Mouse (Mus musculus) neural tube, embryonic 11.5 days (tissue): Measurements from ENCODE around the gene Larp4. TPM values are rescaled to one million over a fixed set of nuclear protein-coding genes. Genes with fewer than 3 reads are reported as not detected.
"Not testable (repeated sequence)": the region's sequence is repeated elsewhere in the genome, so short reads cannot be mapped to it uniquely, and the experiment has no call there.

Experiments used
- ATAC-seq: fragments of 200-750 bp; cut with Nextera tagmentation; 2 replicates; pipeline ENCODE4 v1.8.0; 2017; ENCODE audit warnings: moderate number of reproducible peaks, mild to moderate bottlenecking, moderate TSS enrichment, moderate library complexity; ENCODE audit not compliant: insufficient read depth, low FRiP score, low TSS enrichment
- DNase-seq: peaks from one replicate; pipeline ENCODE4 v3.0.0-alpha.2; 2015; ENCODE audit warnings: low spot score
- H3K27ac ChIP-seq: fragments of 300-500 bp; sonication (generic); 2 replicates; pipeline ENCODE4 v1.5.1; 2014; ENCODE audit warnings: low read depth, mild to moderate bottlenecking, low read length
- H3K27me3 ChIP-seq: fragments of 300-500 bp; sonication (generic); 2 replicates; pipeline ENCODE4 v1.6.1; 2014; ENCODE audit warnings: mild to moderate bottlenecking, low read length, mixed read lengths; ENCODE audit not compliant: control insufficient read depth, insufficient read depth
- H3K36me3 ChIP-seq: fragments of 300-500 bp; sonication (generic); 2 replicates; pipeline ENCODE4 v1.6.1; 2014; ENCODE audit warnings: mild to moderate bottlenecking, low read length, moderate library complexity, mixed read lengths; ENCODE audit not compliant: control insufficient read depth, insufficient read depth
- H3K4me1 ChIP-seq: fragments of 300-500 bp; sonication (generic); 2 replicates; pipeline ENCODE4 v1.6.1; 2014; ENCODE audit warnings: low read length, mixed read lengths; ENCODE audit not compliant: control insufficient read depth, insufficient read depth
- H3K4me2 ChIP-seq: fragments of 300-500 bp; sonication (generic); 2 replicates; pipeline ENCODE4 v1.6.1; 2014; ENCODE audit warnings: low read depth, mild to moderate bottlenecking, moderate library complexity
- H3K4me3 ChIP-seq: fragments of 300-500 bp; sonication (generic); 2 replicates; pipeline ENCODE4 v1.5.1; 2014; ENCODE audit warnings: low read depth, low read length
- H3K9ac ChIP-seq: fragments of 300-500 bp; sonication (generic); 2 replicates; pipeline ENCODE4 v1.6.1; 2014; ENCODE audit warnings: mild to moderate bottlenecking, low read length
- H3K9me3 ChIP-seq: fragments of 300-500 bp; sonication (generic); 2 replicates; pipeline ENCODE4 v1.6.1; 2016; ENCODE audit warnings: low read length; ENCODE audit not compliant: control insufficient read depth
- WGBS: fragments of 180-500 bp; shearing (Covaris S2); extraction: QIAGEN DNeasy Blood & Tissue Kit; methylation state at CpG from one replicate; pipeline ENCODE4 v1.1.7; 2014; 5-methylcytosine and 5-hydroxymethylcytosine counted together
- polyA plus RNA-seq: library from polyadenylated mRNA; unstranded; fragments of >200 nt; fragmentation: Nextera tagmentation; extraction: Ambion mirVana; gene quantifications from 2 replicates; pipeline ENCODE4 v1.2.1, GENCODE M21; 2014

Gene Larp4
- polyA plus RNA-seq: 34.7 and 36.7 TPM in 2 replicates

DNA sequence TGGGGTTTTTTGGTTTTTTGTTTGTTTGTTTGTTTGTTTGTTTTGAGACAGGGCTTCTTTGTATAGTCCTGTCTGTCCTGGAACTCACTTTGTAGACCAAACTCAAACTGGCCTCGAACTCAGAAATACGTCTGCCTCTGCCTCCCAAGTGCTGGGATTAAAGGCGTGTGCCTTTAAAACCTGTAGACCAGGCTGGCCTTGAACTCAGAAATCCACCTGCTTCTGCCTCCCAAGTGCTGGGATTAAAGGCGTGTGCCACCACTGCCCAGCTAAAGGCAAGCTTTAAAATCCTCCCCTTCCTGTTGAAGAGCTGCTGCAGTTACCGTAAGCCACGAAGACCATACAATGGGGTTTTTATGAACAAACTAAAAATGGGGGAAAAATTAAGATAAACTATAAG lies at the start of gene Larp4:
TSS of gene Larp4 (plus strand) at position 301 of the 400 bp plus-strand sequence.
- not testable (repeated sequence) for DNase-seq, H3K4me3 ChIP-seq, H3K27me3 ChIP-seq, H3K4me2 ChIP-seq, H3K27ac ChIP-seq, H3K4me1 ChIP-seq, ATAC-seq, H3K9ac ChIP-seq, H3K36me3 ChIP-seq, H3K9me3 ChIP-seq
- WGBS: 87% methylated on average over 6 of the region's 6 CpGs

DNA sequence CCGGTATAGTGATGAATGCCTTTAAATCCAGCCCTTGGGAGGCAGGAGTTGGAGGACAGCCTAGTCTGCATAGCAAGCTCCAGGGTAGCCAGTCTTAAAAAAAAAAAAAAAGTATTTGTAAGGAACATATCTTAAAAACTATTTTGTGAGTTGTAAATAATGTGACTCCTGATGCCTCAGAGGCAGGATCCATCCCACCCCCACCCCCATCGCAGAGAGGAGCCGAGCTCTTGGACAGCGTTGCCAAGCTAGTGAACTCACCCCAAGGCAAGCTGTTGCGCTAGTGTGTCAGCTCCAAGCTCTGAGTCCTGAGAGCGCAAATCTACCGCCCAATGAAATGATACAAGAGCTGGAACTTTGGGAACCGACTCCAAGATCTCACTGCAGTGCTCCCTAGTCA lies 38.6 kb upstream of the Larp4 start:
- DNase-seq: no peak
- no peak overlapping the region for H3K9ac ChIP-seq
- no peak overlapping the region for H3K27ac ChIP-seq
- H3K4me1 ChIP-seq: no peaks in the 10 kb centered on the region
- H3K27me3 ChIP-seq: no peaks in the 10 kb centered on the region
- no peaks in the 10 kb centered on the region for H3K9me3 ChIP-seq
- no peak overlapping the region for H3K4me3 ChIP-seq
- WGBS: 88% methylated on average over 8 of the region's 8 CpGs
- H3K4me2 ChIP-seq: no peak overlapping the region
- H3K36me3 ChIP-seq: no peaks in the 10 kb centered on the region
- ATAC-seq: no peak

DNA sequence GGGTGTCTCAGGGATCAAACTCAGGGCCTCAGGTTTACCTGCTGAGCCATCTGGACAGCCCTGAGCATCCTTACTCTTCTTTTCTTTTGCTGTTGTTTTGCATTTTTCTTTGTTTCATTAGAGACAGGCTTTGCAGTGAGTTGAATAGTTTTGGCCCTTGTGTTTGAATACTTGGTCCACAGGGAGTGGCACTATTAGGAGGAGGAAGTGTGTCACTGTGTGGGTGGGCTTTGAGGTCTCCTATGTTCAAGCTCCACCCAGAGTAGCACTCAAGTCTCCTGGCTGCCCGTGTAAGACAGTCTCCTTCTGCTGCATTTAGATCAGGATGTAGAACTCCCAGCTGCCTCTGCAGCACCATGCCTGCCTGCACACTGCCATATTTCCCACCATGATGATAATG lies 35.4 kb upstream of the Larp4 start:
- Histone ChIP-seq H3K4me1 (no peaks in the 10 kb centered on the region), H3K4me3 (no peak overlapping the region), H3K9ac (no peak overlapping the region), H3K27ac (no peak overlapping the region), H3K36me3 (no peaks in the 10 kb centered on the region), H3K27me3 (no peaks in the 10 kb centered on the region), H3K4me2 (no peak overlapping the region), H3K9me3 (no peaks in the 10 kb centered on the region)
- ATAC-seq (no peak), DNase-seq (no peak)
- WGBS: 73% methylated on average over 1 of the region's 1 CpGs

DNA sequence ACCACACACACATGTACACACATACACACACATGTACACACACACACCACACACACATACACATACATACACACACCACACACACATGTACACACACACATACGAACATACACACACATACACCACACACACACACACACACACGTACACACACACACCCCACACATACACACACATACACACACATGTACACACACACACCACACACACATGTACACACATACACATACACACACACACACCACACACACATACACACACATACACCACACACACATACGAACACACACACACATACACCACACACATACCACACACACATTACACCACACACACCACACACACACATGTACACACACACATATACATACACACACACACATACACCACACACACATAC lies 33.2 kb upstream of the Larp4 start:
- Histone ChIP-seq H3K4me3 (no peak overlapping the region), H3K4me1 (no peaks in the 10 kb centered on the region), H3K27me3 (no peaks in the 10 kb centered on the region), H3K27ac (no peak overlapping the region), H3K9me3 (no peaks in the 10 kb centered on the region), H3K4me2 (no peak overlapping the region), H3K36me3 (no peaks in the 10 kb centered on the region), H3K9ac (no peak overlapping the region)
- DNase-seq: no peak
- ATAC-seq: no peak
- WGBS: 93% methylated on average over 3 of the region's 3 CpGs

DNA sequence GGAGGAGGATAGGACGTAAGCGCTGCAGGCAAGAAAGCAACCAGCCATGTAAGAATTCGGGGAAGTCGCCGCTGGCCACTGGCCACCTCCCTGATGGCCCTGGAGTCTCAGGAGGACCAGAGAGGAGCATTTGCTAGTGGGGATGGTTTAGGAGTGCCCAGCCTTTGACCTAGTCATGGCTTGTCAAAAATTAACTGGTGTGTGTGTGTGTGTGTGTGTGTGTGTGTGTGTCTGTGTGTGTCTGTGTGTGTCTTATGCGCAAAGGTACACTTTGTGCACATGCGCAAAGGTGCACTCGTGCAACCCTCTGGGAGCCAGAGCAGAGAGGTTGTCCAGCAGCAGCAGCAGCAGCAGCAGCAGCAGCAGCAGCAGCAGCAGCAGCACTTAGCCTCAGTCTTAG lies 32.0 kb upstream of the Larp4 start:
- Histone ChIP-seq H3K9me3 (no peaks in the 10 kb centered on the region), H3K4me3 (no peak overlapping the region), H3K36me3 (no peaks in the 10 kb centered on the region), H3K27ac (no peak overlapping the region), H3K9ac (no peak overlapping the region), H3K4me1 (no peaks in the 10 kb centered on the region), H3K27me3 (no peaks in the 10 kb centered on the region), H3K4me2 (no peak overlapping the region)
- no peak for ATAC-seq
- WGBS: 86% methylated on average over 8 of the region's 8 CpGs
- DNase-seq: no peak

DNA sequence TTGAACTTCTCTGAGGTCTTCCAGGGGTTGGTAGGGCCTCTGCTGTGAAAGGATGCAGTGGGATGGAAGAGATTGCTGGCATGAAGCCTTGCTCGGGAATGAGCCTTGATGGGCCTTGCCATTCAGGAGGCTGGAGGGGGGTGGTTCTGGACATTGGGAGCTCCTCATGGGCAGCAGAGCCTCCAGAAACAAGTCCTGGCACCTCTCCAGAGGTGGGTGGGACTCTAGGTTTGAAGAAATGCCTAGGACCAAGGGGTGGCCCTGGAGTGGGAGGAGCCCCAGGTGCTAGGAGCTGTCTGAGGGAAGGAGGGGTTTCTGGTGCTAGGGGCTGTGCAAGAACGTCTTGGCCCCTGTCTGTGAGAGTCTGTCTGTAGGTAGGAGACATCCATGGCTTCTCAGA lies 29.4 kb upstream of the Larp4 start:
- no peak overlapping the region for H3K4me2 ChIP-seq
- no peak overlapping the region for H3K4me3 ChIP-seq
- no peaks in the 10 kb centered on the region for H3K27me3 ChIP-seq
- H3K36me3 ChIP-seq: no peaks in the 10 kb centered on the region
- WGBS: 41% methylated on average over 2 of the region's 2 CpGs
- H3K9ac ChIP-seq: no peak overlapping the region
- no peaks in the 10 kb centered on the region for H3K4me1 ChIP-seq
- ATAC-seq (no peak), DNase-seq (no peak)
- H3K27ac ChIP-seq: no peak overlapping the region
- no peaks in the 10 kb centered on the region for H3K9me3 ChIP-seq

DNA sequence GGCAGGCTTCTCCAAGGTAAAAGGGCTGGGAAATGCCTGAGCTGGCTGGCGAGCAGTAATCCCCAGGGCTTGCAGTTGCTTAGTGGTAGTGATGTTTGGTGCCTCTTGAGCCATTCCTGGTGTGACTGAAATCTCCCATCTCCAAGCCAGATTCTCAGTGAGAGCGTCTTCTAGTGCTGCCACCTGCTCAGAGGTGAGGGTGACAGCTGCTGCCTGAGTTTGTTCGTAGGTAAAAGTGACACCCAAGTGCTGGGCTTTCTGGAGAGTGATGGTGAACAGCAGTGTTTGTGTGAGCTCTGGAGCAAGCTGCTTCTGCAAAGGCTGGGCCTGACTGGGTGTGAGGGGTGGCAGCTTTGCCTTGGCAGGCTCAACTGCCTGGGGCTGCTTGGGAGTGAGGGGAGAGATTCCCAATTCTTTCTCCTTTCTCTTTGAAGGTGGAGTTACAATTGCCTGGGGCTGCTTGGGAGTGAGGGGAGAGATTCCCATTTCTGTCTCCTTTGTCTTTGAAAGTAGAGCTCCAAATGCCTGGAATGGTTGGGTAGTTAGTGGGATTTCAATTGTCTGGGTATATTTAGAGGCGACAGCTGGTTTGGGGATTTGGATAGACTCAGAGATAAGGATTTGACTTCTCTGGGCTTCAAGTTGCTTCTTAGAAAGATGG lies 28.8 kb upstream of the Larp4 start:
- Histone ChIP-seq H3K4me1 (no peaks in the 10 kb centered on the region), H3K4me3 (no peak overlapping the region), H3K4me2 (no peak overlapping the region), H3K9ac (no peak overlapping the region), H3K9me3 (no peaks in the 10 kb centered on the region), H3K27me3 (no peaks in the 10 kb centered on the region), H3K36me3 (no peaks in the 10 kb centered on the region), H3K27ac (no peak overlapping the region)
- ATAC-seq (no peak), DNase-seq (no peak)
- 82% methylated on average over 4 of the region's 4 CpGs for WGBS

DNA sequence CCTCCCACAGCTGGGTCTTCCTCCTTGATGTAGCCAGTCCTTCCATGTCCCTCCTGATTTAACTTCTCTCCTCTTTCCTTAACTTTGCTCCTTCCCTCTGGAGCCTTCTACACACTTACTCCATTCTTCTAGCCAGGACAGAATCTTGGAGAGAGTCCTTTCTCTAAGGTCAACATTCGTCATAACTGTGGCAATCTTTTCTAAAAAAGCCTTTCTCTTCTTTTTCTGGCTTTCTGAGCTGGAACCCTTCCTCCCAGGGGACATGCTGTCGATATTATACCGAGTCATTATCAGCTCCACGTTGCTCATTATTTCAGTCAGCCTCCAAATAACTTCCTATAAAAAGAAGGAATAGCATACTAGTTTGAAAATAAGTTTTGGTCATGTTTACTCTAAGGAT lies 14.5 kb upstream of the Larp4 start:
- Histone ChIP-seq H3K4me3 (no peak overlapping the region), H3K27me3 (no peaks in the 10 kb centered on the region), H3K9ac (no peak overlapping the region), H3K27ac (no peak overlapping the region), H3K4me2 (no peak overlapping the region), H3K36me3 (no peaks in the 10 kb centered on the region), H3K9me3 (no peaks in the 10 kb centered on the region), H3K4me1 (no peaks in the 10 kb centered on the region)
- DNase-seq (no peak), ATAC-seq (no peak)
- 86% methylated on average over 4 of the region's 4 CpGs for WGBS

DNA sequence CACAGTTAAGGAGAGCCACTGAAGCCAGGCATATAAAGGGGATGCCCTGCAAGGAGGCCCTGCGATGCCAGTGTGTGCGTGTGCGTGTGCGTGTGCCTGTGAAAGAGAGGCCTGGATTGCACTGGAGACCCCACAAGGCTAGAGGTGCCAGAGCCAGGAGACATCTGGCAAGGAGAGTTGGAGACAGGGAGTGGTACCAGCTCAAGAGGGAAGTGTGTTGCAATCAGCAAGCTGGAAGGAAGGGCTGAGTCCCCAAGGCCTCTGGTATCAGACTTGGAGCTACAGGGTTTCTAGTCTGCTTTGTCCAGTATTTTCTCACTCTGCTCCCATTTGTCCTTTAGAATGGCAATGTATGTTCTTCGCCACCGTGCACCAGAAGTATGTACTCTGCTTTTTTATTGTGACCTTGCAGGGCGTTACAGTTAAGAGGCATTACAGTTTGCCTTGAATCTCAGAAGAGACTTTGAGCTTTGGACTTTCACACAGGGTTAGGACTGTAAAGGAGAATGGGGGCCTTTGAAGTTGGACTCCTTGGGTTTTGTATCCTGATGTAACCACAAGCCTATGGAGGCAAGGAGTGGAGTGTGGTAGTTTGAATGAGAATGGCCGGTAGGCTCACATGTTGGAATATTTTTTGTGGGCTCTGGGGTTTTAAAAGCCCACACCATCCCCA lies 4.6 kb upstream of the Larp4 start:
- 88% methylated on average over 8 of the region's 8 CpGs for WGBS
- no peak for DNase-seq
- Histone ChIP-seq H3K4me2 (no peak overlapping the region), H3K4me1 (no peaks in the 10 kb centered on the region), H3K4me3 (no peak overlapping the region), H3K27me3 (no peaks in the 10 kb centered on the region), H3K9me3 (no peaks in the 10 kb centered on the region), H3K36me3 (no peaks in the 10 kb centered on the region), H3K9ac (no peak overlapping the region), H3K27ac (no peak overlapping the region)
- ATAC-seq: no peak
